Mouse (Mus musculus) adrenal gland, adult (tissue): ENCODE results near the gene Slc35b2.
A peak's percentile ranks its signal among the peaks of the same experiment; 100 is the strongest.

Experiments used
- DNase-seq, 2 experiments: peaks; one replicate each; pipeline ENCODE4 v3.0.0; 2022 to 2023; ENCODE audit warnings: low spot score in 1 of 2; ENCODE audit not compliant: inconsistent age in 2 of 2

Slc35b2 gene

DNA sequence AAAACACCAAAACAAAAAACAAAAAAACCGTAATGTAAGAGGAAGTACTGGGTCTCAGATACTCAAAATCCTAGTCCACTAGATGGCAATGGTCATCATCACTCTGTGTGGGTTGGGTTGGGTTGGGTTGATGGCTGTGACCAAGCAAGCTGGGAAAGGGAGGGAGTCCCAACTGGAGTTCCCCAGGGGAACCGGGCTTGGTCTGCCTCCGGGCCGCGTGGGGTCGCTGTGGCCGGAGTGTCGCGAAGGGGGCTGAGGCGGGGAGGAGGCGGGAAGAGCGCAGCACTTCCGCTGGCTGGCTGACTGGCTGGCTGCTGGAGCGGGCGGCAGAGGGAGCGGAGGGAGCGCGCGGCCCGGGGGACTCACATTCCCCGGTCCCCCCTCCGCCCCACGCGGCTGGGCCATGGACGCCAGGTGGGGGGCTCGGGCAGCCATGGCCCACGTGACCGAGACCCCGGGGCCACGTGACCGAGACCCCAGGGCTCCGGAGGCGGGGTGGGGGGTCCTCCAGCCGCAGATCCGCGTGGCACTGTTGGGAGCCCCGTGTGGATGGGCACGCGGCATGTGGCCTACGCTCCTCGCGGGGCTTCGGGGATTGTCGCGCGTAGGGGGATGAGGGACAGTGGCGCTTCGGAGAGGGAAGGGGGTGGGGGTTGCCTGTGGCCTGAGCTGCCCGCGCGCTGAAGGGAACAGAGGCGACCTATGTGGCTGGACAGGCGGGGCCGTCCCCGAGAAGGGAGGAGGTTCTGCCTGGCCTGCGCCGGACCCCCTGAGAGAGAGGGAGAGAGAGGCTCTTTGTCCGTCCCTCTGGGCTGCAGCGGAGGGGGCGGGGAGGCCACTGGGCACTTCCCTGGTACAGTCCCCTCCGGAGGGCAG is at the start of gene Slc35b2:
TSS of gene Slc35b2 (plus strand) at position 220 of the 876 bp plus-strand sequence.
- DNase-seq = peak; percentile 96 to 98

DNA sequence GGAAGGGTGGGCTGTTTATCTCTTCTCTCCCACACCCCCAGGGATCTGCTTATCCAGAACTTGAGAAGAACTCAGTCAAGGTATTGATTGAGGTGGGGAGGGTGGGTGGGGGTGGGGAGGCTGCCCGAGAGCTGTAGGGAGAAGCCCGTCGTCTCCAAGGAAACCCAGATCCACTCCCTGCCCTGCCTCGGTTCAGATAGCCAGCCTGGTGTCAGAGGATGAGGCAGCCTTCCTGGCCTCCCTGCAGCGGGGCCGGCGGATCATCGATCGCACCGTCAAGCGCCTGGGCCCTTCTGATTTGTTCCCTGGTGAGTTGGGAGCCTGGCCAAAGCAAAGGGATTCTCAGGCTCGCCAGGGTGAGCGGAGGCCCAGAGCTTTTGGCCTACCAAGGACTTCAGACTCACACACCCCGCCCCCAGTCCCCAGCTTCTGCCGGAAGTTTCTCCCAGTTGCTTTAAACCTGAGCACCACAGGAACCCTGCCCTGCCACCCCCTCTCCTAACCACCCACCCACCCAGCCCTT is 48.4 kb upstream of the Slc35b2 start:
- DNase-seq = no peak

DNA sequence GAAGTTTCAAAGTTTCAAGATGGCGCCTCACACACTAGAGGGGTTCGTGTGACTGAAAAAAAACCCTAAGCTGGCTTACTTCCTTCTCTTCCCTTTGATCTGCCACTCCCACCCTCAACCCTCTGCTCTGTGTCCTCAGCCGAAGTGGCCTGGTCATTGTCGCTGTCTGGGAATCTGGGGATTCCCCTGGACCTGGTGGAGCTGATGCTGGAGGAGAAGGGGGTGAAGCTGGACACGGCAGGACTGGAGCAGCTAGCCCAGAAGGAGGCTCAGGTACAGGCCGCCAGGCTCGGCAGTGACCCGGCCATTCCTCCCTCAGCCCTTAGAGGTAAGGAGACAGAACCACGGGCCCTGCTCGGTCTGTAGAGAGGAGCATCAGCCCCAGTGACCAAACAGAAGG is 47.9 kb upstream of the Slc35b2 start:
- DNase-seq = no peak

DNA sequence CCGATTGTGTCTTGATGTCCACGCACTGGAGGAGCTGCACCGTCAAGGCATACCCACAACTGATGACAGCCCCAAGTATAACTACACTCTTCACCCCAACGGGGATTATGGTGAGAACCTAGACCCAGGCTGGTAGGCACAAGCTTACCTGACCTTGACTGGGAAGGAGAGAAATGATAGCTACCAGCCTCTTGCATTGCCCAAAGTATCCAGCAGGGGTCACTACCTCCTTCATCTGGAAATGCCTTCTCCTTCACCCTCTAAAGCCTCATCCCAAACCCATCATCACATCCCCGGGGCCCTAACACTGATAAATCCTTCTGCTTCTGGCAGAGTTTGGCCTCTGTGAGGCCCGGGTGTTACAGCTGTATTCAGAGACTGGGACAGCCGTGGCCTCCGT is 47.2 kb upstream of the Slc35b2 start:
- DNase-seq = peak; percentile 65 to 92

DNA sequence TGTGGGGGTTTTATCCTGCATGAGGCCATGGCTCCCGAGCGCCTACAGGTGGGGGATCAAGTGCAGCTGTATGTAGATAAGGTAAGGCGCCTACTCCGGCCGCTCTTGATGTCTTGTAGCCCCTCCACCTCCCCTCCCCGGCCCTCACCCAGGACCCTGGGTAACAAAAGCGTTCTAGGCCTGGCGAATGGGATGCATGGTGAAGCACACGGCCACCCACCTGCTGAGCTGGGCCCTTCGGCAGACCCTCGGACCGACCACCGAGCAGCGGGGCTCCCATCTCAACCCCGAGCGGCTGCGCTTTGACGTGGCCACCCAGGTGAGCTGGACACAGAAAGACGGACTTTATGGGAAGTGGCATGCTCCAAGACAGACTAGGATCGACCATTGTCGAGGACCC is 46.5 kb upstream of the Slc35b2 start:
- DNase-seq = no peak

DNA sequence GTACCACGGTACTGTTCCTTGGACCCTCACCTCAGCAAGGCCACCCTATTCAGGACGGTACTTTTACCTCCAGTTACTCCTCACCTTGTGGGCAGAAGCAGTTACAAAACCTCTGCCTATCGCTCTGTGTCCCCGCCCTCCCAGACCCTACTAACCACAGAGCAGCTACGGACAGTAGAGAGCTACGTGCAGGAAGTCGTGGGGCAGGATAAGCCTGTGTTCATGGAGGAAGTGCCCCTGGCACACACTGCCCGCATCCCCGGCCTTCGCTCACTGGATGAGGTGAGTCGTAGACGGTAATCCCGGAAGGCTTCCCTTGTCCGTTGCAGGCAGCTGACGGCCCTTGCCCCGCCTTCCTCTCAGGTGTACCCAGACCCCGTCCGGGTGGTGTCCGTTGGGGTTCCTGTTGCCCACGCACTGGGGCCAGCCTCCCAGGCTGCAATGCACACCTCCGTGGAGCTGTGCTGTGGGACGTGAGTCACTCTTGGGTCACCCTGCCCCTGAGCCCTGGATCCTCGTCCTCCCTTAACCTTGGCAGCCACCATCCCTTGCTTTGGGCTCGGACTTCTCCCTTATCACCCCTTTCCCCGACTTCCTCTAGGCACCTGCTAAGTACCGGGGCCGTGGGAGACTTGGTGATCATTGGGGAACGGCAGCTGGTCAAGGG is 46.0 kb upstream of the Slc35b2 start:
- no peak for DNase-seq

DNA sequence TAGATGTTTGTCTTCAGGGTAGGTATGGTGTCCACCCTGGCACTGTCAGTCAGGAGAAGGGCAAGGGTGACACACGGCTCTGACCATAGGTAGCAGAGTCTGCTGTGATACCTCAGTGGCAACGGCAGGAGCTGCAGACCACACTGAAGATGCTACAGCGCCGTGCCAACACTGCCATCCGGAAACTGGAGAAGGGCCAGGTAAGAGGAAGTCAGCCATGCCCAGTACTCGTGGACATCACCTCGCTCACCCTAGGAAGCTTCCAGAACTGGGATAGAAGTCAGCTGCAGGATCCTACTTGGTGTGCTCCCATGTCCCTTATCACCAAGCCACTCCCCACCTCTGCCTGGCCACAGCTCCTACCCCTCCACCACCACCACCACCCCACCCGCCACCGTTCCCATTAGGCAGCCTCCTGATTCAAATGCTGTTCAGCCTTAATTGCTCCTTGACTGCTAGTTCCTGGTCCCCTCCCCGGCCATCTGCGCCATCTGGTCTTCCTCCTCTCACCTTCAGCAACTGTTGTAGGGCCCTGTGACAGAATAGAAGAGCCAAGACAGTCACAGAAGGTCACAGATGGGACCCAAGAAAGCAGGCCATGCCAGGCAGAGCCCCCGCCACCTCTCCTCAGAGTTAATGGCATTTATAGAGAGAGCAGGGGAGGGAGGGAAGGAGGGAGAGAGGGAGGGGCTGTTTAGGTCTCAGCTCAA is 44.8 kb upstream of the Slc35b2 start:
- DNase-seq = no peak

DNA sequence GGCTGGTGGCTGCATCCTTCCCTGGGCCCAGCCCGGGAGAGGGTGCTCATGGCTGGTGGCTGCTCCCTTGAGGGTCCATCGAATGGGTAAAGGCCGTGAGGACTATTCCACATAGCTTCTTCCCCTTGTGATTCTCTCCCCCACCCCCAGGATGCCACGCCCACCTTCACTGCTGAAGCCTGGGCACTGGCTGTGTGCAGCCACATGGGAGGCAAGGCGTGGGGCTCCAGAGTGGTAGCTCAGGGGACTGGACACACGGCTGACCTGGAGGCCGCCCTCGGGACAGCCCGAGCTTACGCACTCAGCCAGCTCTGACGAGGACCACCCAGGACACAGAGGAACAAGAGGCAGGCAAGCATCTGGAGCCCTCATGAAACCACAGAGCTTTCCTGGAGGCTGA is 43.5 kb upstream of the Slc35b2 start:
- DNase-seq = no peak

DNA sequence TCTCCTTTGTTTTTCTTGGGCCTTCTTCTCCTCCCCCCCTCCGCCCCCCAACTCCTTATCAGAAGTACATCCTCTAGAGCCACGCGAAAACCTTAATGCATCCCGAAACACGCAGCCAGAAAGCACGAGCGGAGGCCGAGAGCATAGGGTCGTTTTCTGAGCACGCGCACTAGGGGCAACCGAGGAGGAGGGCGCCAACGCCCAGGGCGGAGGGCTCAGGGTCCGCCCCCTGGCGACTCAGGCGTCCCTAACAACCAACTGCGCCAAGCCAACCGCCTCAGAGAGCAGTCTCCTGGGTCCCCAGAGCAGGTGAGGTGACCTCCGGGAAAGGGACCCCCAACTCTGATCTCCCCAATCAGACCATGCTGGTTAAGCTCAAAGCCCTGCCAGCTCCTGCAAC is 40.4 kb upstream of the Slc35b2 start, which contains the start of gene Tcte1:
TSS of gene Tcte1 (plus strand) at position 172 of the 400 bp plus-strand sequence.
- DNase-seq = no peak

DNA sequence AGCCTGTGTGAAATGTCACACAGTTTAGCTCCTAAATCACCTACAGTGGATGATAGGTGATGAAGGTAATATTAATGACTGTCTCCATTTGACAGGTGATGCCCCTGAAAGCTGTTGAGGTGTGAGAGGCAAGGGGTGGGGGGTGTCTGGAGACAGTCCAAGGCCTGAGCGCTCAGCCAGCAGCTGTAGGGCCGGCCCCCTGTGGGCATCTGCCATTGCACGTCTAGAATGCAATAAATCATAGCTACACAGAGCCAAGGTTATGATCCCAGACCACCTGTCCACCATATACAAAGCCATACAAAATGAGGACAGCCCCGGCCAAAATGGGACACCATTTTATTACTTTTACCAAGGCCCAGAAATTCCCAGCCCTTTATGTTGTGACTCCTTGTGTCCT is 38.7 kb upstream of the Slc35b2 start:
- no peak for DNase-seq

DNA sequence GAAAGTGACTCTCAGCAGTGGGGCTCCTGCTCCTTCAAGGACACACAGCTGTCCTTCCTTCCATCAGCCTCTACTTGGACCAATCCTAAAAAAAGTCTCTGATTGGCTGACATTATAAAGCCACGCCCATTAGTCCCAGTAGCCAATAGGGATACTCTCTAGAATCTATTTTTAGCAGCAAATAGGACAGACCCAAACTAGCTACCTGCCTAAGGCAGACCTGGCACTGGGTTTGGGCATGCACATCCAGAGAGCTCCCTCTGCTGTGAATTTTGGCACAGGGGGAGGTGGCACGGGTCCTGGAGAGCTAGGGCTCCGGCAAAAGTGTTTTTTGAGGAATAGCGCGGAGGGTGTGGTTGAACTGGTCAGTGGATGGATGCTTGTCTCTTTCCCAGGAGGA is 37.1 kb upstream of the Slc35b2 start:
- DNase-seq = peak in 1 of 2 experiments; percentile 15

DNA sequence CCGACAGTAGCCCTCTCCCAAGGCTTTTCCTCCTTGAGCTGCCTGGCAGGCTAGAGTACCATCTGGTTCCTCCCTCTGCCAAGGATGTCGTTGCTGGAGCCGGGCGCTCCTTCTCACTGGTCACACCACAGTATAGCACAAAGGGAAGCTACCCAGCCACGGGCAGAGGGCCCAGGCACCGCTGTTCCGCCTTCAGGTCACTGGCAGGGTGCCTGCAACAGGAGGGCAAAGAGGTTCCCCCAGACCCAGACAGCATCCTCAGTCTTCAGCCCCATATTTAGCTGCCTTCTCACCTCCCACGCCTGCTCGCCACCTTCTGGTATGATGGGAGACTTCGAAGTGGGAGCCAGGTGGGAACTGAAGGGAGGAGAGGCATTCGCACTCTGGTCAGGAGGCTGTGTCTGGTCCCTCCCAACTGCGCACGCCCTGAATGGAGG is 33.3 kb upstream of the Slc35b2 start:
- DNase-seq = no peak

DNA sequence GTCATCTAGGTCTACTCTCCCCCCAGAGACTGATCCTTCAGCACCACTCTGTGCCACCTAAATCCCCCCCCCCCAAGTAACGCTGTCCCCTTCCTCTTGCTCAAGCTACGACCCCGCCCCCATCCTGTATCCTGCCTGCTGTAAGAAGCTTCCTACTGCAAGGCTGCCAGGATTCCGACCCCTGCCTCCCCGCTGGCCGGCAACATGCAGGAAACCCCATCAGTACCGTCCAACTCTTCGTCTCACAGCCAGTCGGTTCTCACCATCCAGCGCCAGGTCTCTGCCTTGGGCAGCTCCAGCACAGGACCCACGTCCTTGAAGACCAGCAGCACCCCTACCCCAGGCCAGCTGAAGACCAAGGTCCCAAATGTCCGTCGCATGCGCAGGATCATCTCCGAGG is 30.8 kb upstream of the Slc35b2 start:
- no peak for DNase-seq

DNA sequence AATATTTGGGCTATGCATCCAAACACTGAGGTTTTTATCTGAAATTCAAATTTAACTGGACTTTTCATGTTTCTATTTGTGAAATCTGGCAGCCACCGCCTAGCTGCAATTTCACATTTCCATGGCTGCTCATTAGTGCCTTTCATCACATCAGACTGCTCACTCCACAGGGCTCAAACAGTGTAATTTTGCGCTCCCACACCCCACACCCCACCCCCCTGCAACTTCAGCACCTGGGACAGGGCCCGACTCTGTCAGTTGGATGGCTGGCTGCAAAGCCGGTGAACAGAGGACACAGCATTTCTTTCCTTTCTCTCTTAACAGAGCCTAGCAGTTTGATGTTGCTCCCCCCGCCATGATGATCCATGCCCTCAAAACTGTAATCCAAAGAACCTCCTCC is 27.4 kb upstream of the Slc35b2 start:
- DNase-seq = peak in 1 of 2 experiments; percentile 58

DNA sequence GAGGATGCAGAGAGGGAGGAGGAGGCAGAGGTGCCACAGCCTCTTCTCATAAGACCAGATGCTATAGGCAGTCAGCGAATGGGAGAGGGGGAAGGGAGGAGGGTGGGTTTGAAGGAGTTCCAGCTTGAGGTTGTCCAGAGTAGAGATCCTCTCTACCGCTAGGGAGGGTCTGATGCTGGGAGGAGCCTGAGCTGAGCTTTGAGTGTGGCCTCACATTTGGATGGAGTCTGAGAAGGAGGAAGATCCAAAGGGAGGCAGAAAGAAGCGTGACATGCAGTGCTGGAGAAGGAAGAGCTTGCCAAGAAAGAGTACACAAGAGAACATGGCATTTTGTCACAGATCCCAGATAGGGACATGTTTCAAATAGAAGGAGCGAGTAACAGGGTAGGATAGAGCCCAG is 25.3 kb upstream of the Slc35b2 start:
- DNase-seq = no peak

DNA sequence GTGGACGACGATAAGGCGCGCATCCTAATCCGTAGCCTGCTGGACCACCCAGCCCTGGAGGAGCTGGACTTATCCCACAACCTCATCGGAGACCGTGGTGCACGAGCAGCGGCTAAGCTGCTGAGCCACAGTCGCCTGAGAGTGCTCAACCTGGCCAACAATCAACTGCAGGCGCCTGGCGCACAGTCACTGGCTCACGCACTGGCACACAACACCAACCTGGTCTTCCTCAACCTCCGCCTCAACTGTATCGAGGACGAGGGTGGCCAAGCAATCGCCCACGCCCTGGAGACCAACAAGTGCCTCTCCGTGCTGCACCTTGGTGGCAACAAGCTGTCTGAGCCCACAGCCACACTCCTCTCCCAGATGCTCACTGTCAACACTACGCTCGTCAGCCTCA is 24.0 kb upstream of the Slc35b2 start:
- DNase-seq = no peak

DNA sequence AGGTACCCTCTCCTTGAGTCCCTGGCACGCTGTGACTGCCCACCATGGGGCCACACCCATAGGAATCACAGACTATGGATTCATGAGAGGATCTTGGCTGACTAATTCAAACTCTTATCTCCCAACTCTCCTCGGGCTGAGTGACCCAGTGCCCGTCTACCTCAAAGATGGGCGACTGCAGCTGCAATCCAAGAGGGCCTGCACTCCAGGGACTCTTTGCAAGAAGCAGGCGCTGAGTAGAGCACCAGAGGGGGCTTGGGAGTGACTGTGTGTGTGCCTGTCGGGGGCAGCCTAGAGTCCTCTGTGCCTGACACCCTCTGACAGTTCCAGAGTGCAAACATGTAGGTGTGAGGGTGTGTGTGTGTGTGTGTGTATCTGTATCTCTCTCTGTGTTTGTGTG is 21.5 kb upstream of the Slc35b2 start:
- DNase-seq = no peak

DNA sequence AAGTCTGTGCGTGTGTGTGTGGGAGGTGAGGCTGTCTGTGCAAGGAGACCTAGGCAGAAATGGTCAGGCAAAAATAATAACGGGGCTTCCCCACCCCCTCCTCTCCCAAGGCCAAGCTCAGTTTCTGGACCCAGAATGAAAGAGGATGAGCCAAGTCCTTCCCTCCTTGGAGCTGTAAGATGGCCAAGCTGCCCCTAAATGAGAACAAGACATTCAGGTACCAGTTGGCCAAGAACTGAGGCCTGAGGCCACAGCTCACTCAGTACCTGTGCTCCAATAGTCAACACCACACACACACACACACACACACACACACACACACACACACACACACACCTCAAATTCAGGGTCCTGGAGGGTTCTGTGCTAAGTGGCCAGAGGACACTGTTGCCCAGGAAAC is 21.0 kb upstream of the Slc35b2 start:
- DNase-seq = no peak

DNA sequence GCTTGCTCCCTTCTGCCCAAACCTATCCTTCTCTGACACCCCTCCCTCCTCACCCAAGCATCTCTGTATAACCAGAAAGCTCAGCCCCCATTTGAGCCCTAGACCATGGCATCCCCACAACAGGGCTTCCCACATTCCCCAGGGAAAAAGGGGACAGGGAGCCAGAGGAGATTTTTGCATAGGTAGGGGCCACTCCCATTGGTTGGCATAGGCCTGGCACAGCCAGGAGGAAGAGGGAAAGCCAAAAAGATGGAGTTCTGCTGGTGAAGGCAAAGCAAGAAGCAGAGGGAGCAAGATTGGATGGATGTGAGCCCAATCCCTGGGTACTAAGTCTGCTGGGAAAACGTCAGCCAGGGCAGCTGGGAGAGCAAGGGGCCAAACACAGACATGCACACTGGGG is 20.6 kb upstream of the Slc35b2 start:
- DNase-seq = no peak

DNA sequence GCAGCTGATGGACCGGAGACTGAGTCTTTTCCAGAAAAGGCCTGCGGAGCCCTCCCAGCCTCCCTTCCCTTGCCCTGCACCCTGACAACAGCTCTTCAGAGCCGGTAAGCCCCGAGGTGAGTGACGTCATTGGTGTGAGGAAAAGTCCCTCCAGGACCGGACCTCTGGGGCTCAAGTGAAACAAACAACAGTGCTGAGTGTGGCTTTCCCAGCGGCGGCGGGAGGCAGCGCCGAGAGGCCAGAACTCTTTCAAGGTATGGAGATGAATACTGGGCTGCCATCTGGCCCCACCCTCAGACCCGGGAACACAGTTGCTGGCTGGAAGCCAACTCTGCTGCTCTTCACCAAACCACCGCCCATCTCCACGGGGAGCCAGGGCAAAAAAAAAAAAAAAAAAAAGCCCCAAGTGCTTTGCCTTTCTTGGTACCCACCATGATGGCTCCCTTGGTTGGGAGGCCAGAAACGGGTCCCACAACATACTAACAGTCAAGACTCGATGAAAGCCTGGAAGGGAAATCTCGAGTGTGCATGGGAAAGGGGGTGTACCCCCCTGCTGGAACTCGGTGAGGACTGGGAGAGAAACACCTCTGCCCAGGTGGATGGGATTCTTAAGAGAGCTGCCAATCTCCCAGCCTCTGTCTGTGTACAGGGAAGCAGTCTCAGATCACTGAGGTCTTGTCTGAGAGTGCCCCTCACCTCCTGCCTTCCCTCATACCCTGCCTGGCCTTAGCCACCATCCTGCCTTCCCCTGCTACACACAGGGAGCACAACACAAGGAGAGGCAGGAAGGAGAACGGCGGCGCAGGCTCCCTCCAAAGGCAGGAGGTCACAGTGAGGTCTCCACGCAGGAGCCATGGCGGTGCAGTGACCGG is 19.4 kb upstream of the Slc35b2 start:
- DNase-seq = no peak

DNA sequence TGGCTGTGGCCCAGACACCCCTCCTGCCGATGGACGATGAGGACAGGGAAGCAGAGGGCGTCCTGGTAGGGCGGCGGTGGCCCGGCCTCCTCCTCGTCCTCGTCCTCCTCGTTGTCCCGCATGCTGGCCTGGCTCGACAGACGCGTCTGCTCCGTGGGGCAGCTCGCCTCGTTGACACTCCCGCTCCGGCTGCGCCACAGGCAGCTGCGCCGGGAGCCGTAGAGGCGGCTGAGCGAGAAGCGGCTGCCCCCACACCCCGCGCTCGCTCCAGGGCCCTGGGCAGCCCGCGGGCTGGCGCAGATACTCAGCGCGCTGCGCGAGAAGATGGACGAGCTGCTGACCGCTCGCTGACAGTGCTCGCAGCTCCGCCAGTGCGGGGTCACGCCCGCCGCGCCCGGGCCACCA is 18.8 kb upstream of the Slc35b2 start:
- no peak for DNase-seq
